24 mouse cellular contexts compared by ENCODE assay signal in genomic region chr7:126174863-126175262, GRCm38 (mm10). TPM values are rescaled to one million over a fixed set of nuclear protein-coding genes. Genes with fewer than 3 reads are reported as not detected.
DNase-seq lines count a peak whose midpoint lies in the region; ATAC-seq and TF ChIP-seq lines count a peak whose summit lies in the region.
"Had no signal": no experiment of that assay in that cellular context is flagged by ENCODE, and none has a peak within 500 bp of the region (broad histone marks: within the 10 kb centered on the region; RNA-seq: fewer than 3 reads in every experiment).

No protein-coding gene starts in this region.

- TF ChIP-seq CTCF in liver, postnatal 0 days (IDR thresholded peaks at IDR 0.05; ENCODE audit: low read depth) = no peak
- no peak for TF ChIP-seq CTCF in bone marrow, adult 2 months (IDR thresholded peaks at IDR 0.05; ENCODE audit: control insufficient read depth, insufficient read depth, low read length)

- 0 out of 2 replicates have a peak overlapping the region, but pooled peaks have one; percentile 19 for H3K27ac ChIP-seq in liver, postnatal 0 days (ENCODE audit: low read depth)
- no peak overlapping the region for H3K27ac ChIP-seq in liver, embryonic 11.5 days (ENCODE audit: low read depth, low read length)
- H3K27ac ChIP-seq in bone marrow, adult 2 months (ENCODE audit: control insufficient read depth, insufficient read depth, low read depth, low read length, poor library complexity) = peak overlapping the region; percentile 48; the same call in 1 of the 2 replicates
- H3K27ac ChIP-seq in brown adipose tissue, adult 24 weeks (replicated peaks; ENCODE audit: low read depth, low read length) = peak overlapping the region; percentile 30; the same call in 1 of the 2 replicates
- H3K27ac ChIP-seq: embryonic facial prominence, embryonic 12.5 days; forebrain, embryonic 12.5 days; heart, embryonic 13.5 days; hindbrain, embryonic 12.5 days had no signal

- TF ChIP-seq POLR2A in bone marrow, adult 2 months (IDR thresholded peaks at IDR 0.05; ENCODE audit: borderline replicate concordance, control insufficient read depth, low read depth, low read length) = no peak

- H3K27me3 ChIP-seq in liver, postnatal 0 days (ENCODE audit: insufficient read depth, low read length) = no peaks in the 10 kb centered on the region
- no peaks in the 10 kb centered on the region for H3K27me3 ChIP-seq in liver, embryonic 11.5 days (replicated peaks; ENCODE audit: control insufficient read depth, insufficient read depth, low read length)
- H3K27me3 ChIP-seq: embryonic facial prominence, embryonic 12.5 days; forebrain, embryonic 12.5 days; heart, embryonic 13.5 days; hindbrain, embryonic 12.5 days had no signal

- DNase-seq in liver, postnatal 0 days = no peak
- no peak for DNase-seq in liver, embryonic 11.5 days (ENCODE audit: low spot score)
- DNase-seq in gastrocnemius, adult 8-10 months (ENCODE audit: low spot score in 2 of 2) = no peak
- DNase-seq in yolk sac, embryonic 10.5 days (ENCODE audit: low spot score) = no peak
- DNase-seq: adrenal gland, adult 8-10 months; adrenal gland, postnatal 36 days; B cell, adult 2 months; cerebellum, adult 18-20 months; cerebellum, adult 9-11 months; embryo, embryonic 11 days; gastrocnemius, postnatal 14 days; heart, postnatal 36 days had no signal

- ATAC-seq in liver, postnatal 0 days = no peak
- ATAC-seq in liver, embryonic 11.5 days (replicated peaks; ENCODE audit: low FRiP score) = no peak
- ATAC-seq in megakaryocyte progenitor cell, adult 5-6 weeks (replicated peaks; ENCODE audit: poor library complexity) = 0 out of 2 replicates have a peak, but pooled peaks have one; percentile 57
- ATAC-seq: CD4-positive, CD25-positive, alpha-beta regulatory T cell, adult 4 months; forebrain, embryonic 16.5 days; hindbrain, embryonic 16.5 days; inflammation-experienced regulatory T-cells, adult 6 months had no signal

- H3K9ac ChIP-seq in liver, postnatal 0 days (replicated peaks) = no peak overlapping the region
- no peak overlapping the region for H3K9ac ChIP-seq in liver, embryonic 11.5 days (ENCODE audit: low read depth, low read length)
- H3K9ac ChIP-seq: embryonic facial prominence, embryonic 12.5 days; forebrain, embryonic 12.5 days; hindbrain, embryonic 12.5 days had no signal

- H3K9me3 ChIP-seq in liver, postnatal 0 days (ENCODE audit: low read length) = no peaks in the 10 kb centered on the region
- H3K9me3 ChIP-seq in liver, embryonic 11.5 days (ENCODE audit: control insufficient read depth, low read length) = no peaks in the 10 kb centered on the region
- H3K9me3 ChIP-seq: embryonic facial prominence, embryonic 12.5 days; forebrain, embryonic 12.5 days; G1E; heart, embryonic 13.5 days; hindbrain, embryonic 12.5 days had no signal

- H3K36me3 ChIP-seq in liver, postnatal 0 days (replicated peaks; ENCODE audit: insufficient read depth, low read length) = peaks cover 26% of the 10 kb centered on the region; the same call in 1 of the 2 replicates
- peaks cover 11% of the 10 kb centered on the region for H3K36me3 ChIP-seq in liver, embryonic 11.5 days (ENCODE audit: control insufficient read depth, insufficient read depth, low read length)

- 56% methylated on average over 2 of the region's 2 CpGs for WGBS in liver, postnatal 0 days (ENCODE audit: insufficient replicate concordance)
- WGBS in liver, embryonic 11.5 days = 78% methylated on average over 2 of the region's 2 CpGs
- WGBS in bone marrow, adult 2 months = 47% methylated on average over 2 of the region's 2 CpGs

- TF ChIP-seq EP300 in liver, postnatal 0 days (IDR thresholded peaks at IDR 0.05; ENCODE audit: low read depth) = no peak

- H3K4me3 ChIP-seq in liver, postnatal 0 days (ENCODE audit: low read depth, low read length) = no peak overlapping the region
- H3K4me3 ChIP-seq in liver, embryonic 11.5 days (ENCODE audit: low read depth, low read length) = no peak overlapping the region
- H3K4me3 ChIP-seq in bone marrow, adult 2 months (replicated peaks; ENCODE audit: control insufficient read depth, low read depth, low read length) = no peak overlapping the region
- no peak overlapping the region for H3K4me3 ChIP-seq in brown adipose tissue, adult 24 weeks (ENCODE audit: insufficient read depth, low read depth, low read length)
- H3K4me3 ChIP-seq: embryonic facial prominence, embryonic 12.5 days; forebrain, embryonic 12.5 days; heart, embryonic 13.5 days; hindbrain, embryonic 12.5 days had no signal

- H3K4me1 ChIP-seq in liver, postnatal 0 days (ENCODE audit: insufficient read depth) = peaks cover 21% of the 10 kb centered on the region
- H3K4me1 ChIP-seq in liver, embryonic 11.5 days (replicated peaks; ENCODE audit: control insufficient read depth, insufficient read depth, low read length) = peaks cover 13% of the 10 kb centered on the region
- H3K4me1 ChIP-seq in bone marrow, adult 2 months (ENCODE audit: control insufficient read depth, insufficient read depth, low read length) = peaks cover 2% of the 10 kb centered on the region; the same call in 1 of the 2 replicates
- peaks cover 19% of the 10 kb centered on the region for H3K4me1 ChIP-seq in brown adipose tissue, adult 24 weeks (ENCODE audit: control insufficient read depth, insufficient read depth, insufficient read length, low read length)
- H3K4me1 ChIP-seq: embryonic facial prominence, embryonic 12.5 days; forebrain, embryonic 12.5 days had no signal

- H3K4me2 ChIP-seq in liver, postnatal 0 days (ENCODE audit: low read depth, low read length) = no peak overlapping the region
- no peak overlapping the region for H3K4me2 ChIP-seq in liver, embryonic 11.5 days
- H3K4me2 ChIP-seq: embryonic facial prominence, embryonic 12.5 days; forebrain, embryonic 12.5 days; heart, embryonic 13.5 days; hindbrain, embryonic 12.5 days had no signal

RNA-seq across cellular contexts. Expression of gene Xpo6, which starts 25.4 kb away (rescaled TPM):
- polyA plus RNA-seq in liver, postnatal 0 days (2015; fragmentation: Nextera tagmentation; extraction: Ambion mirVana) = 12.7 and 15.1 TPM in 2 replicates
- 58.7 and 59.7 TPM in 2 replicates for polyA plus RNA-seq in liver, embryonic 11.5 days (2014; fragmentation: Nextera tagmentation; extraction: Ambion mirVana)
- polyA plus RNA-seq in bone marrow, adult 2 months (2011; ENCODE audit: insufficient read depth, insufficient read length, low replicate concordance, missing spikeins) = 55.6 and 96.0 TPM in 2 replicates
- 19.7 and 25.2 TPM in 2 replicates for polyA plus RNA-seq in brown adipose tissue, adult 24 weeks (2012; ENCODE audit: insufficient read depth, insufficient read length, missing spikeins)
- total RNA-seq in megakaryocyte progenitor cell, adult 5-6 weeks (2015) = 124 and 125 TPM in 2 replicates
- 38.4 and 51.4 TPM in 2 replicates for total RNA-seq in megakaryocyte progenitor cell, adult 5-6 weeks (2017)
- 10 to 100 TPM in 3 of 4 experiments, 1 to 10 TPM in 1; 8.3 to 18.1 (median 11.8) TPM for total RNA-seq in gastrocnemius, adult 8-10 months (2022)
